Mouse (Mus musculus): Measurements from ENCODE around the gene Mgarp.
A peak's percentile ranks its signal among the peaks of the same experiment; 100 is the strongest.
"Not testable (repeated sequence)": the region's sequence is repeated elsewhere in the genome, so short reads cannot be mapped to it uniquely, and the experiment has no call there.

Mgarp gene

GRCm38 (mm10) chr3:51397700-51398299 lies 1.3 kb upstream of the Mgarp start:
- no peak for DNase-seq (ENCODE audit: low spot score in 2 of 2)

- no peak for DNase-seq (ENCODE audit: low spot score in 2 of 2)
Observed at GRCm38 (mm10) chr3:51395461-51396145, 935 bp downstream of the Mgarp start.

GRCm38 (mm10) chr3:51394881-51395280 lies 1.7 kb downstream of the Mgarp start:
- no peak for DNase-seq (ENCODE audit: low spot score in 2 of 2)

GRCm38 (mm10) chr3:51393651-51394050 lies 2.9 kb downstream of the Mgarp start:
- no peak for DNase-seq (ENCODE audit: low spot score in 2 of 2)

- not testable (repeated sequence) for DNase-seq (ENCODE audit: low spot score in 2 of 2)
Observed at GRCm38 (mm10) chr3:51393018-51393417, 3.5 kb downstream of the Mgarp start.

- DNase-seq (ENCODE audit: low spot score in 2 of 2), result no peak
Observed at GRCm38 (mm10) chr3:51391591-51391990, 4.9 kb downstream of the Mgarp start.

GRCm38 (mm10) chr3:51391095-51391494 lies 5.4 kb downstream of the Mgarp start:
- no peak for DNase-seq (ENCODE audit: low spot score in 2 of 2)

- no peak for DNase-seq (ENCODE audit: low spot score in 2 of 2)
Observed at GRCm38 (mm10) chr3:51388904-51389303, 7.6 kb downstream of the Mgarp start.

- no peak for DNase-seq (ENCODE audit: low spot score in 2 of 2)
Observed at GRCm38 (mm10) chr3:51387868-51388381, 8.6 kb downstream of the Mgarp start.

GRCm38 (mm10) chr3:51387134-51387451 lies 9.4 kb downstream of the Mgarp start:
- no peak for DNase-seq (ENCODE audit: low spot score in 2 of 2)

GRCm38 (mm10) chr3:51386441-51387133 lies 10.0 kb downstream of the Mgarp start:
- DNase-seq (ENCODE audit: low spot score in 2 of 2), result no peak

GRCm38 (mm10) chr3:51383409-51383808 lies 13.1 kb downstream of the Mgarp start:
- no peak for DNase-seq (ENCODE audit: low spot score in 2 of 2)

GRCm38 (mm10) chr3:51380660-51381014 lies 15.9 kb downstream of the Mgarp start:
- no peak for DNase-seq (ENCODE audit: low spot score in 2 of 2)

GRCm38 (mm10) chr3:51379786-51380659 lies 16.5 kb downstream of the Mgarp start:
- no peak for DNase-seq (ENCODE audit: low spot score in 2 of 2)

GRCm38 (mm10) chr3:51378665-51378946 lies 17.9 kb downstream of the Mgarp start:
- DNase-seq (ENCODE audit: low spot score in 2 of 2), result no peak

GRCm38 (mm10) chr3:51377878-51378664 lies 18.5 kb downstream of the Mgarp start:
- no peak for DNase-seq (ENCODE audit: low spot score in 2 of 2)

GRCm38 (mm10) chr3:51375307-51376265 lies 21.0 kb downstream of the Mgarp start:
- DNase-seq (ENCODE audit: low spot score in 2 of 2), result peak in 1 of 2 experiments; percentile 53

- no peak for DNase-seq (ENCODE audit: low spot score in 2 of 2)
Observed at GRCm38 (mm10) chr3:51373544-51373943, 23.0 kb downstream of the Mgarp start.

GRCm38 (mm10) chr3:51372883-51373282 lies 23.7 kb downstream of the Mgarp start:
- DNase-seq (ENCODE audit: low spot score in 2 of 2), result no peak

- DNase-seq (ENCODE audit: low spot score in 2 of 2), result no peak
Observed at GRCm38 (mm10) chr3:51371826-51372225, 24.7 kb downstream of the Mgarp start.
